Mouse (Mus musculus): Measurements from ENCODE around the gene Pde4b.

Pde4b gene

DNA sequence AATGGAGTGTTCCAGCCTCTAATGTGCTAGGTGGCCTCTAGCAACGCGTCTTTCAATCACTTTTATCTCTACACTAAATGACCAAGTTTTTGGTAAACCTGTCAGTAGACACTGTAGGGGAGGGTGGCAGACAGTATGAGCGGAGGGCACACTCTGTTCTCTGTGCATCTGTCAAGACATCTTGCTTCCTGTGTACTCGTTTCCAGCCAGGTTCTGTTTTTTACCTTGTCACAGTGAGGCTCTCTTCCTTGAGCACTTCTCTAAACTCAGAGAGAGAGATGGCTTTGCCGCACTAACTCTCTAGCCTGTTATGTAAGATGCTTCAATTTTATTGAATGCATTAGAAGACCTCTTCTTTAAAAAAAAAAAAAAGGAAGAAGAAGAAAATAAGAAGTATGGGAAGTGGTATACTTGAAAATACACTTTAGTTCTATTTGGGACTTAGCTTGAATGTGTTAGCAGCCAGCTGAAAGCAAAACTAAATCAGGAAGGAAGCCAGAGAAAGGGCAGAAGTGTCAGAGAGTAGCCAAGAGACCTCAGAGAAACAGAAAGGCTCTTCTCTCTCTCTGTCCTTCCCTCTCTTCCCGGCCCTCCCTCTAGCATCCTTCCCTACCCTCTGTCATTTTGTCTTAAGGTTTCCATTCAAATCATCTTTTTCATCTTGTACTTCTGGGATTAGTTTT is 202.8 kb downstream of the Pde4b start:
- DNase-seq (ENCODE audit: low spot score): no peak

DNA sequence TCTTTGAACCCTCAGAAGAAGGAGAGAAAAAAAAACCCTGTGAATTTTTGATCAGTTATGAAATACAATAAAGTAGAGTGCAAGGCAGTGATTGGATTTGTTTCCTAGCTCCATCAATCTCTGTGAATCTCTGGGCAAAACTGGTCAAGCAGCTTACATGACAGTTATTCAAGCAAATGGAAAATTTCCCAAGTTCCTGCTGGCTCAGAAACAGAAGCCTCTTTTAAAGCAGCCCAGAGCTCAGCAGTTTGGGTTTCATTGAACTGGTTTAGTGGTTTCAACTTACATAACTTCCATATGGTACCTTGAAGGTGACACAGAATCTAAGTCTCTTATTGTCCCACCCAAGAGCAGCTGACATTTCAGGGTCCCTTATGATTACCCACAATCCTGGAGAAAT is 210.2 kb downstream of the Pde4b start:
- DNase-seq (ENCODE audit: low spot score): no peak

DNA sequence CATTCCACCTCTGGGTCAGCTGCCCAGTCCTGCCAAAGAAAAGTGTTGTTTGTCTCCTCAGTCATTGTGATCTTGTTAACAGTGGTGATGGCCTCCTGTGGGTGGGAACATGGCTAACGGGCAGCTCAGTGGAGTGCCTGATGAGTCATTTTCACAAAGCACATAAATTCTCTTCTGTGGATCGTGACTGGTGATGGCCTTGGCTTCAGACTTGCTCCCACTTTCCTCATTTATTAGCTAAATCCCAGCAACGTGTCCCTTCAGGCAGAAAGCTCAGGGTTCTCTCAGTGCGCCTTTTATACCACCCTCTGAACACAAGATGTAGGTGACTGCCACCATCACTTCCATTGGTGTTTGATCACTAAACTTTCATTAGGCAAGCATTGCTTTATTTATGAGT is 215.2 kb downstream of the Pde4b start:
- no peak for DNase-seq (ENCODE audit: low spot score)

DNA sequence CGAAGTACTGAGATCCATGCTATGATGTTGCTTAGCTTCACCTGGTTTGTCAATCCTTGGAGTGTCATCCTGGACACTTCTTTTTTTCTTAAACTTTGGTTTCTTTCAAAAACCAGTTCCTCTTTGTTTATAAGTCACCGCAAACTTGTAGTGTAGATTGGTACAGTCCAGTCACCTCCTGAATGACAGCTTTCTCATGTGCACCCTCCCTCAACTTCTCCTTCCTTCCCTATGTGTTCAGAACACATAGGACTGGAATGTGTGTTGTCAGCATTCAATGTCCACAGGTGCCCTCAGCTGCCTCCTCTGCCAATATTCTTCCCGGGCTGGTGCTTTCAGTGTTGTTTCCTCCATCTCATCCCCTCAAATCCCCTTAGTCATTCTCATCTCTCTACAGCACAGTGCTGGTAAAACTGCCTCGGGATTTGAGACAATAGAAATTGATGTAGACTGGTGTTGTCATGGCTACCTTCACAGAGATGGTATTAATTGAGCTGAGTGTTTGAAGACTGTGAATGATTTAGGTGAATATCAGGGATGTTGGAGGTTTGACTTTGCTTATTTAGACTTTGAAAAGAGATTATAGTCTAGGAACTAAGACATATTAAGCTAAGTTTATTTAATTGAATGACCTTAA is 220.4 kb downstream of the Pde4b start:
- DNase-seq (ENCODE audit: low spot score): no peak

DNA sequence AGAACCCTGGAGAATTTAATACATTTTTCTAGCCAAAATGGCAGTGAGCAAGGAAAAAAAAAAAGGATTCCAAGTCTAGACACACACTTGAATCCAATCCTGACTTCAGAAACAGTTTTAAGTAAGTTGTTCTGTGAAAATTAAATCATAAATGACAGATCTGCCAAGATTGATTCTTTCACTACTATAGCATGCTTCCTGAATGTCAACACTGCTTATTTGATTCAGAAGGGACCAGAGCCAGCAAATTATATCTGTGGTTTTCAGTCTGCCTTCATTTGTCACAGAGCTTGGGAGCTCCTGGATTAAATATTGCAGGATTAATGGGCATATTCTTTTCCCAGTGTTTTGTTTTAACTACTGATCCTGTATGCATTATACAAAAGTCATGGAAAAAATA is 223.3 kb downstream of the Pde4b start:
- DNase-seq (ENCODE audit: low spot score): no peak

DNA sequence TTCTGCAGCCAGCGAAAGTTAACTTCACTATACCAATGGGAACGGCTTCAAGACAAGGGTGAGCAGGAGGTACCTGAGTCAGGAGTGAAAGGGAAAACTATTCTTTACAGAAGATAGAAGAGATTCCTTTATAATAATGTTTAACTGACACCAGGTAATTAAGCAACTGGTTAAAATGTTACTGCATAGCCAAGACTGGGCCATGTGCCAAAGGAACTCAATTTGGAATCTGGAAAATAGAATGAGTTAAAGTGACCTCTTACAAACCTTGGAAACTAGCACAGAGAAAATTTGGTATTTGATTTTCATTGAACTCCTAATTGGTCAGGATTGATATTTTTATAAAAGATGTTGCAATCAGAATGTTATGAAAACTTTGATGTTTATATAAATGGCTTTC is 228.7 kb downstream of the Pde4b start:
- no peak for DNase-seq (ENCODE audit: low spot score)

DNA sequence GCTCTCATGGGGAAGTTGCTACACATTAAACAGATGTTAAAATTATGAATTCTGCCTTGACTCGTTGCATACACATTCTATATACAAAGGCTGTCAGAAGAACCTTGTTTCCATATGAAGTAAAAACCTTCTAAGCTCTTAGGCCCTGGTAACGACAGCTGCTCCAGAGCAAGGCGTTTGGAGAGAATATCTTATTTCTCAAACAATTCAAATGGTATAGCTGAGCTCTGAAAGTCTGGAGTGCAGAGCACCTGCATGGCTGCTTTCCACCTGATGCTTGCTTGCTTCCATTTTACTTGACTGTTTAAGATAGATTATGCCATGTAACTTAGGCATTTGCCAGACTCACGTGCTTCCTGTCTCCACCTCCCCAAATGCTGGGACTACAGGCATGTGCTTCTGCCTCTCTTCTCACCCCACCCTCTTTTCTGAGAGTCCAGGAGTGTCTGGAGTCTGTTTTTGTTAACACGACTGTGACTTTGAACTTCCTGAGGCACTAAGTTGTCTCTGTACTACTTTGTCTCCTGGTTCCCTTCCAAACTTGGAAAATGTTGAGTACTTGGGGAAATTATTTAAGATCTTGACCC is 229.4 kb downstream of the Pde4b start:
- no peak for DNase-seq (ENCODE audit: low spot score)

DNA sequence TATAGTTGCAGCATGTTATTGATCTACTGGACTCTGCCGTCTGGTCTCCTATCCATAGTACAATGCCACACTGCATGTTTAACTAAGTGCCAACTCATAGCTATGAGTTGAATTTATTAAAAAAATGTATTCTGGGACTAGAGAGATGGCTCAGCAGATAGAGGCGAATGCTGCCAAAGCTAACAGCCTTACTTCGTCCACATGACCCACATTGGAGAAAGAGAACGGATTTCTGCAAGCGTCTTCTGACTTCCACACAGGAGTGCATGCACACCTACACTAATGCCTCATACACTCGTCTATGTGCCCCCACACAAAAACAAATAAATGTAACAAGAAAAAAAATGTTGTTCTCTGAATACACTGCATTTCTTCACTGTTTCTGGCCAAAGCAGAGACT is 231.3 kb downstream of the Pde4b start:
- no peak for DNase-seq (ENCODE audit: low spot score)

DNA sequence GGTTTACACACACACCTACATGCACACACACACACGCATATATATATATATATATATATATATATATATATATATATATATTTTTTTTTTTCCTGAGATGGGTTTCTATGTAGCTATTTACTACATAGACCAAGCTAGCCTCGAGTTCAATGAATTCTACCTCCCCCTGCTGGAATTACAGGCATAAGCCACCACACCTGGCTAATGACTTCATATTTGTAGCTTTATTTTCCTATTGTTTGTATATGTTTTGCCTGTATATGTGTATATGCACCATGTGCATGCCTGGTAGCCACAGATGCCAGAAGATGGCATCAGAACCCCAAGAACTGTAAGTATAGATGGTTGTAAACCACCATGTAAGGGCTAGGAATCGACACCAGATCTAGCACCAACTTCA is 234.0 kb downstream of the Pde4b start:
- DNase-seq (ENCODE audit: low spot score): no peak

DNA sequence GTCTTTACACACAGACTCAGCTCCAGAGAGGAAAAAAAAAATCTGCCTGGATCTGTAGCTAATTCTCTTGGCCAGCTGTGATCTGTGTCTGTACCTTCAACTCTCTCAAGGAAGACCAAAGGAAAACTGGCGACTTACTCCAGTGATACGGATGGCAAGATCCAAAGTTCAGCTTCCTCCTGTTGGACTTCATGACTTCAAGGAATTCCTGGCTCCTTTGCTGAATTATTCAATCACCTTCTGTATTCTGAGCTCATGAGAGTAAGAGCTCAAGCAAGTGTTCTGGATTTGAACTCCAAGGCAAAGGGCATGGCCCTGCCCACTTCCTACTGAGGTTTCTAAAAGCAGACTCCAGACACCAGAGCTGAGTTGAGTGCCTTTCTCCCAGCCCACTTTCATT is 245.0 kb downstream of the Pde4b start:
- no peak for DNase-seq (ENCODE audit: low spot score)

DNA sequence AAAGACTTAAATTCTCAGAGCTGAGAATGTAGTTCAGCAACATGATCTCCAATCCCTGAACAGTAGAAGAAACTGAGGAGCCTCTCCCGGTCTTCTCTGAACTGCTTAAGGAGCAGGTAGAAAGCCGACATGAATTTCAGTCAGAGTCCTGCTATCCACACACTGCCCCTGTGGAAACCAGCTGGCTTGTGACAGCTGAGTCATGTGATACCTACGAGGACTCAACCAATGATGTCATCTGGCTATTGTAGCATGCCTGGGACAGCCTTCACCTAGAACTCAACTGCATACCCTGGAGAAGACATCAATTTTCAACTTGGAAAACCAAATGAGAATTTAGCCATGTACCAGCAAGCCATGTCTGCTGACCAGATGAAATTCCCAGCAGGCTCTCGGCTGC is 245.5 kb downstream of the Pde4b start:
- DNase-seq (ENCODE audit: low spot score): no peak

DNA sequence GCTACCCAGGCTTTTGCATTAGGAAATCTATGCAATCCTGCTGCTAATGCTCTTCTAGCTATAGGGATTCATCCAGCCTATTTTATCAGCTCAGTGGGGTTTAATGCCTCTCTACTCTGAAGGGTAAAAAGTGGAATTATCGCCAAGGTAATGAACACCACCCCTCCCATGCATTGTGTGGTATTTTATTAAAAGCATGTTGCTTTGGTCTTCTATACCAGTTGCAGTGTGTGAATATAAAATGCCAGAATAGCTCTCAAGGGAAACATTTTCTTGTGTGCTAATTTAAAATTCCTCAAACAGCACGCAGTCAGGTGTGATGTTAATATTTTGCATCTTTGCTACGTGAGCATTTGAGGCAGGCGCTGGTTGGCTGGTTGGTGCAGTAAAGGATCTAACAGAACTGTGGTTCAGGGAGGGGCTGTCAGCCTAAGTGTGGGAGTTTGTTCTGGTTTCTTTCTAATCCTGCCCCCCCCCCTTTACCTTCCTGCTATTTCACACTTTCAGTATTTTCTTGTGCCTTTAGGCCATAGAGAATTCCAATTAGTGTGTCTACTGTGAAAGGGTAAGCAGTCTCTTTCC is 259.7 kb downstream of the Pde4b start:
- DNase-seq (ENCODE audit: low spot score): no peak

DNA sequence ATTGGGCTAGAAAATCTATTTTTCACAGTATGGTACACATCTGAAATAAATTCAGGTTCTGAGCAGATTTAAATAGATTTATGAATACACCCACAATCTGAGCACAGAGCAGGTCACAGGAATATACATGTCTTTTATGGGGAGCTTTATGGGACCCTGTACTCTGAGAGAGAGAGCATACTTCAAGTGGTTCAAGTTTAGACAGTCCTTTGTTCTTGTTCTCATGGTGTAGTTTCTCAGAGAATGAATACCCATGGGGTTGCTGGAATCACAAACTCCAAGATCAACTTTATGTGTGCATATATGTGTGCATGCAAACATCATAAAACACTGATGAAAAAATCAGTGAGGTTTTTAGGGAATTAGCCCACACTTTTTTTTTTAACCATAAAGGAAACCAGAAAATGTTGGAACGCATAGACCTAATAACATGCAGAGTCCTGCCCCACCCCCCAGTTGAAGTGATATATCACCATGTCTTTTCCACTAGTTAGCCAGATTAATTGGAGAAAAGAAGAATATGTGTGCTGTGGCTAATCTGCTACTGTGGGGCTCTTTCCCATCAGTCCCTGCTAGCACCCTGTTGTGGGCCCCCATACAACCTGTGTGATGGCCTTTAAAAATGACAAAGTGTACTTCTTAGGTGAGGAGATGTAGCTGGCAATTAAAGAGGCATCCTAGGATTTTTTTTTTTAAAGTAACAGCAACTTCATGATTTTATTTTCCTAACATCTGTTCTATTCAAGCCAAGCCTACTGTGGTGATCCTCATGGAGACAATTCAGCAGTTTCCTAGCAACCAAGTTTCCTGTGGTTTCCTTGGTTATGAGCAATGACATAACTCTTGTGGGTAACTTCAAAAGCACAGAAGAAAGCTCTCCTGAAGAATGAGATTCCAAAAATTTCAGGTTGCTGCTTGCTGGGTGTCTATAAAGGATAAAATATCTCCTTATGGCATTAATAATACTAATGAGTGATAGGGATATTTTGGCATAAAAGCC is 264.4 kb downstream of the Pde4b start:
- peak; percentile 39 for DNase-seq (ENCODE audit: low spot score)

DNA sequence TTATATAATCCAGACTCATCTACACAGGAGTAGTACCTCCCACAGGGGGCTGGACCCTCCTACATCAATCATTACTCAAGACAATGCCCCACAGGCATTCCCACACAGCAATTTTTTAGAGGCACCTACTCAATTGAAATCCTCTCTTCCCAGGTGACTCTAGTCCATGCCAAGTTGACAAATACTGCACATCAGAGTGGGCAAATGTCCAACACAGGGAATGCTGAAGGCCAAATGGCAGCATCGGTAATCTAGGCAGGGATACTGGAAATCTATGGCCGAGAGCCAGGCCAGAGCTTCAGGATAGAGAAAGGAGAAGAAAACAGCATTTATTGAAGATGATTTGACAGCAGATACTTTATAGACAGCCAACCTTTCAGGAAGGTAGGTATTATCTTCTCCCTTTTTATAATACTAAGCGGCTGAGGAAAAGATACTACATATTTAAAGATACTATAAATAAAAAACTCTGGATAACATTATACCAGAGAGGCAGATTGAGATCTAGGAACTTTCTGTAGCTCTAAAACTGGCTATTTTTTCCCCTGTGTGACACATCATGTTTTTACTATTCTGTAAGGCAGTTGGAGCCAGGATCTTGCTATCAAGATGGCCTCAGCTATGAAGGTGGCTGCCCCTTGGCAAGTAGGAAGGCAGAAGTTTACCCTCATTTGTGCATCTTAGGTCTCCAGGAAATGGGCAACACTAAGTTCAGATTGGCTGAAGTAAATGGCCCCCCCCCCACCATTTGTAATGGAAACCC is 266.5 kb downstream of the Pde4b start:
- no peak for DNase-seq (ENCODE audit: low spot score)

DNA sequence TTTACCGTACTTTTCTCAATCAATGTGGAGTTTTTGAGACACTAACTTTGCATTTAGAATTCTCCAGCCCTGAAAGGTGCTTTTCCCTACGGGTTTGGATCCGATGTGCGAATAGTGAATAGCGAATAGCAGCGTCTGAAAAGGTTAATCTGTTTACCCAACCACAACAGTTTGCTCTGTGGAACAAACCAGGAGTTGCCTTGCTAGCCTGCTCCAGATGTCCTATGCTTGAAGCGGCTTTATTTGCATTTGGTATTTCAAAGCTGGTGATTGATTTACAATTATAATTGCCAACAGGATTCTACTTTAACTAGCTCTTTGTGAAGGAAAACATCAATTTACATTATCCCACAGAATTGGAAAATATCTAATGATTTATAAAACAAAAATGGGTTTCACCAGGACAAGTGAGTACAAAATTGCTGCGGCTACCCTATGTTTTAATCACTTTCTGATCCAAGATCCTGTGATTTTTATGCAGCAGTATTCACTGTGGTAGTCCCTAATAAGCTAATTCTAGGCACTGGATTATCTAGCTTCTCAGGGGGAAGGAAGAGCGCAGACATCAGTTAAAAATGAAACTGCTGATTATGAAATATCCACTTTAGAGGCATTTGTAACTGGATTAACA is 280.9 kb downstream of the Pde4b start:
- DNase-seq (ENCODE audit: low spot score): no peak

DNA sequence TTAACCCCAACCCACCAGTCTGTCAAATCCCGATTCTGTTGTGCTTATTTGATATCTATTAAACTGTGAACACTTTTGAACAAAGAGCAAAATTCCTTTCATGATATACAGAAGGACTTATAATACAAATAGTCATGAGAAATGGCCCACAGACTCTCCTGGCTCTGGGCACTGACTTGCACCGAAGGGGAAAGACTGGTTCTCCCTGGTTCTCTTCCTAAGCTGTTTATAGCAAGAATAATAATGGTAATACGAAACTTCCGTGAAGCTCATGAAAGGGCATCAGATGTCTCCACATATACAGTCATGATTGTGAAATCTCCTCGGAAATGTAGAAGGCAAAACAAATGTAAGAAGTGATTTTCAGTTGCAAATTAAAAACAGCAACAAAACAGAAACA is 287.3 kb downstream of the Pde4b start:
- no peak for DNase-seq (ENCODE audit: low spot score)

DNA sequence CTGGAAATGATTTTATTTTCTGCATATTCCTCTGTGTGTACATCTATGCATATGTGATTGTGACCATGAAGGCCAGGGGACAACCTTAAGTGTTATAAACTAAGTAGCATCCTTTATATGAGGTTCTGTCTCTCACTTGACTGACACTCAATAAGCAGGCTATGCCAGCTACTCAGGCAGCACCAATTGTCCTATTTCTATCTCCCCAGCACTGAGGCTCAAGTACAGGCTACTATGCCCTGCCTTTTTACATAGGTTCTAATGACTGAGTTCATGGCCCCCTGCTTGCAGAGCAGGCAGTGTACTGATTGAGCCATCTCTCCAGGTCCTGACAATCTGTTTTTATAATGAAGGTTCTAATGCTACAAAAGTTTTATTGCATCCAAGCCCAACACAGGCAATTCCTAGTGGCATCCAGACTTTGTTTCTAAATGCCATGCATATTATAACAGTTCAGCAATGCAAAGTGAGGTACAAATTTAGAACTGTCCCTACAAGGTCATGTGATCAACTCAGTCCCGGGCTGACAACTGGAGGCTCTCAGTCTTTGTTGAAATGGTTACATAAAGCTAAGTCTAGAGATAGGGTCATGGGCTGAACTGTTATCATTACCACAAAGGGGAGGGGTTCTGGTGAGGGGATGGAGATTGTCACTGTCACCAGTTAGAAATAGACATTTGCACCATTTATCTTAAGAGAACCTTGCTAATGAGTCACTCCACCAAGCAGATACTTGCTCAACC is 295.6 kb downstream of the Pde4b start:
- DNase-seq (ENCODE audit: low spot score): no peak

DNA sequence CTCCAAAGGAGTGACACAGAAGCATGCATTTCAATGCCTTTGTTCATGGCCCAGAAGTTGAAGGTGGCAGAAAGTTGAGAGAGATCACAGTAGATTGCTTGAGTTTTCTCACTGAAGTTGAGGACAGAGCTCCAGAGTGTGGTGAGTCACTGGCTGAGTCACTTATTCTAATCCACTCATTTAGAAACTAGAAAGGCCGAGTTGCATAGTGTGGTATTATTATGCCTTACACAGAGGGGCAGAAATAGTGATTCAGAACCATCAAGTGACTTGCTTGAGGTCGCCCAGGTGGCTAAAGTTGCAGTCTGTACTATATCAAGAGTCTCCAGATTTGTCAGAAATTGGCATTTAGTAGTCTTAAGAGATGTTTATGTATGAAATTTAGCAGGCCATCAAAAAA is 306.3 kb downstream of the Pde4b start:
- no peak for DNase-seq (ENCODE audit: low spot score)

DNA sequence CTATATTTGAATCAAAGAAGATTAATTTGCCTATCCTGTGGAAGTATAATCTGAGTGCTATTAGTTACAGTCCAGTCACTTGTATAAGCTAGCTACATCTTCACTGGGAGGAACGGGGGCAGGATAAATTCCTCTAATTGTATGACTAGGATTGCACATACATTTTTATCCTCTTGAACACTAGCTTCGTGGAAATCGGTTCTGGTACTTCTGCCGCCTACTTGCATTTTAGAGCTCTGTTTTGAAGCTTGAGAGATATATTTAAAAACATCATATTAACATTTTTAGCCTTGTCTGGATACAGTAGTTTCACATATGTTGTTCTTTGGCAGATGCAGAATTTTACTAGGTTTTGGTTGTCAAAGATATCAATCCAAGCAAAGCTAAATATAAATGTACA is 310.0 kb downstream of the Pde4b start:
- DNase-seq (ENCODE audit: low spot score): peak; percentile 39

DNA sequence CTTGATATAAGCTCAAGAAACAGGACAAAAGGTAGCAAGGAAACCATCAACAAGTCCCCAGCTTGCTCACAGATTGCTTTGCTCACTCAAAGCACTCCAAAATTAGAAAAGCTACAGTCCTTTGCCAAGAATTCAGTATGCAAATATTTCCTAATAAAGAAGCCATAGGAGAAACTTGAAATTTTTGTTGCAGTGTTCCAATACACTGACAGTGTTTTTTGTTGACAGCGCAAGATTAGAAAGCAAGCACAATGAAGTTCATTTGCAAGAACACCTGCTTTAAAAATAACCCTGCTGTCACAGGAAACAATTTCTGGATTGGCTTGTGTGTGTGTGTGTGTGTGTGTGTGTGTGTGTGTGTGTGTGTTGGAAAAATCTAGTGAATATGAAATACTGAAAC is 311.2 kb downstream of the Pde4b start:
- no peak for DNase-seq (ENCODE audit: low spot score)
